Mouse (Mus musculus) thymus, postnatal 0 days (tissue): Measurements from ENCODE around the gene Rab39. TPM values are rescaled to one million over a fixed set of nuclear protein-coding genes. Genes with fewer than 3 reads are reported as not detected.
A peak's percentile ranks its signal among the peaks of the same experiment; 100 is the strongest.

ENCODE experiments used
- DNase-seq: peaks from one replicate; pipeline ENCODE4 v3.0.0-alpha.2; 2015; ENCODE audit warnings: low spot score
- polyA plus RNA-seq: library from polyadenylated mRNA; unstranded; fragments of >200 nt; fragmentation: Nextera tagmentation; extraction: Ambion mirVana; gene quantifications from 2 replicates; pipeline ENCODE4 v1.2.1, GENCODE M21; 2015

Gene Rab39
- 0.39 and 0.42 TPM in 2 replicates for polyA plus RNA-seq

DNA sequence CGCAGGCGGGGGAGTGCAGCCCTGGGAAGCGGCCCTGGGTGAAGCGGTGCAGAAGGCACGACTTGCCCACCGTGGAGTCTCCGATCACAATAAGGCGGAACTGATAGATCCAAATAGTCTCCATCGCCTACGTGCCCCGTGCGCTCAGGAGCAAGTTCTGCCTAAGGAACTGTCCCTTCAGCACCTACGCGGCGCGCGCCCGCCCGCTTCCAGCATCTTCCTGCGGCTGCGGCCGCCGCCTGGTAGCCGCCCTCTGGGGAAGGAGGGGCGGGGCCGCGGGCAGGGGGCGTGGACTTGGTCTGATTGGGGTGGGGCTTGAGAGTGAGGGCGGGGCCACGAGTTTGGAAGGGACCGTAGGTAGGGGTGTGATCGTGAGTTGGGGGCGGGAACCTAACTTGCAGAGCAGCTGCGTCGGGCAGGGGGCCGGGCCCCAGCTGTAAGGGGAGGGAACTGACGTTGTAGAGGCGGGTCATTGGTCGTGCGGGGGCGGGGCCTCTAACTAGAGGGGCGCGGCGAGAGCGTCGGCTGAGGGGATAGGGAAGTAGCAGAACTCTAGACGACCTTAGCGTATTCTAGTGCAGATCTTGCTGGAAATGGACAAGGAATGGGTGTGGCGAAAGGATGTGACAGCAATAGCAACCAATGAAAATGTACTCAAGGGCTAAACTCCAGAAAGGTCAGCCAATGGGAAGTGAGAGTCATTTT lies at the start of gene Rab39:
Gene Rab39, minus strand, starts transcription at position 241 of the 705 bp plus-strand sequence.
- DNase-seq: peak; percentile 81

DNA sequence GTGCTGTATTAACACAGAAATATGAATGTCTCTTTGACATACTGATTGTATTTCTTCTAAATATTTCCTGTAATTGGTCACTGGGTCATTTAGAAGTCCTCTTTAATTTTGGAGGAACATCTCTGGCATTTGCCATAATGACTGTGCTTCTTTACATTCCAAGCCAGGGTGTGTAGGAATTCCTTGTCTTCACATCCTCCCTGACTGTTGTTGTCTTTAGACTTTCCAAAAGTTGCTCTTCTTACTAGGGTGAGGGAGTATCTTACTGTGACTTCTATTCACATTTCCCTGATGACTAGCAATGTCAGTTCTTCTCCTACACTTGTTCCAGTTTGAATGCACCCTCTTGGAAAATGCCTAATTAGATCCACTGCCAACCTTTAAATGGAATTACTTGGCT lies 48.8 kb upstream of the Rab39 start:
- DNase-seq: no peak

DNA sequence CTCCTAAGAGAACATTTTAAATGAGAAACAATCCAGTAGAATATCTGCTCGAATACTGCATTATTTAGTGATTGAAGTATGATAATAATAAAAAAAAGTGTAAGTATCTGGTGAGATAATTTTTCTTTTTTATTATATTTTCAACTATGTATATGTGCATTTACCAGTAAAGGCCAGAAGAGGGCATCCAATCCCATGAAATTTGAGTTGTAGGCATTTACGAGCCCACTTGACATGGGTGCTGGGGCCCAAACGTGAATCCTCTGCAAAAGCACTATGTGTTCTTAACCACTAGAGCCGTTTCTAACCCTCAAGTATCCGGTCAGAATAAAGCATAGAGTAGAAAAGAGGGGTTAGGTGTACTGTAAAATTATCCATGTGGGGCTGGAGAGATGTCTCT lies 44.9 kb upstream of the Rab39 start:
- DNase-seq: peak; percentile 19

DNA sequence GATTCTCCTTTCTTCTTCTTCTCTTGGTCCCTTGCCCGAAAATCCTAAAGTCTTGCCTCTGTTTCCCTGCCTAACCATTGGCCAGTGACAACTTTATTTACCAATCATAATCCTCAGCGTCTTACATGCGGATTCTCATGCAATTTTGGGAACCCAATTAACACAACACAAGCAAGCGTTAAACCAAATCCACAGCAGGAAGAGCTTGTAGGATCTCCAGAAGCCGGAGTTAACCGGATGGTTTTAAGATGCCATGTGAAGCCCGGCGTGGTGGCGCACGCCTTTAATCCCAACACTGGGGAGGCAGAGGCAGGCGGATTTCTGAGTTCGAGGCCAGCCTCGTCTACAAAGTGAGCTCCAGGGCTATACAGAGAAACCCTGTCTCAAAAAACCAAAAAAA lies 44.4 kb upstream of the Rab39 start:
- DNase-seq: no peak

DNA sequence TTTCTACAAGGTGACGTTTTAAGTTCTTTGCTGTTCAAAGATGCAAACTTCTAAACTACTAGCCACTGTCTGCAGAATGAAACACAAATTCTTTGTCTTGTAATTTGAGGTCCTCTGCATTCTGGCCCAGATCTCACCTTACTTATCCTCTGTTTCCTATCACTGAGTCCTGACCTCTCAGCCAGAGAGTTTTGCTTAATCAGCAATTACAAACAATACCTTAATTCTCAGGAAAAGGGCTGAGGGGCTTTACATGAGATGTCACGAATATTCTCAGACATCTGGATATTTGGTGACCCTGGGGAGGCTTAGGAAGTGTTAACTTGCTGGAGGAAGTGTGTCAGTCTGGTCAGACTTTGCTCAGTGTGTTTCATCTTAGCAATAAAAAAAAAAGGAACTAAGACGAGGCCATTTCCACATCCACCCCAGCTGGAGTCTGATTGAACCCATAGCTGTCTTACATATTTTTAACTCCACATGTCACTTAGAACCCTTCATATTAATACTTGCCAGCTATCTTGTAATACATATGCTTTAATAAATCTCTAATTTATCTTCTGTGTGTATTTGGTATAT lies 34.9 kb upstream of the Rab39 start:
- DNase-seq: no peak

GRCm38 (mm10) chr9:53705491-53705991 lies 491 bp downstream of the Rab39 start:
- DNase-seq: no peak

GRCm38 (mm10) chr9:53702991-53703390 lies 3.0 kb downstream of the Rab39 start:
- no peak for DNase-seq

- DNase-seq: no peak
Measured at GRCm38 (mm10) chr9:53700496-53700895, 5.5 kb downstream of the Rab39 start.

DNA sequence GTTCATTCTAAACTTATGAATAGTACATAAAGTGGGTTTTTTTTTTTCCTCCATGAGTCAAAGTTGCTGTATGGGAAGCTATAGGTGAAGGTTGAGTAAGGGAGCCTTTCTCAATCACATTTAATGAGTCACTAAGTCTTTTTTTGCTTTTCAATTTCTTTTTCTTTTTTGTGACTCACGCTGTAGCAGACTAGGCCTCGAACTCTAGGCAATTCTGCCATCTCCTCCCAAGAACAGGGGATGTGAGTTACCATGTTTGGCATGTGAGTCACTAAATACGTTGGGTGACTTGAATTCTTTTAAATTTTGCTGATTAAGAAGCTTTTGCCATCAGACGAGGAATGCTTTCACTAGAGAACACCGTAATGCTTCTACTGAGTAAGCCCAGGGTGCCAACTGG lies 10.2 kb downstream of the Rab39 start:
- no peak for DNase-seq

GRCm38 (mm10) chr9:53693718-53694117 lies 12.3 kb downstream of the Rab39 start:
- no peak for DNase-seq

DNA sequence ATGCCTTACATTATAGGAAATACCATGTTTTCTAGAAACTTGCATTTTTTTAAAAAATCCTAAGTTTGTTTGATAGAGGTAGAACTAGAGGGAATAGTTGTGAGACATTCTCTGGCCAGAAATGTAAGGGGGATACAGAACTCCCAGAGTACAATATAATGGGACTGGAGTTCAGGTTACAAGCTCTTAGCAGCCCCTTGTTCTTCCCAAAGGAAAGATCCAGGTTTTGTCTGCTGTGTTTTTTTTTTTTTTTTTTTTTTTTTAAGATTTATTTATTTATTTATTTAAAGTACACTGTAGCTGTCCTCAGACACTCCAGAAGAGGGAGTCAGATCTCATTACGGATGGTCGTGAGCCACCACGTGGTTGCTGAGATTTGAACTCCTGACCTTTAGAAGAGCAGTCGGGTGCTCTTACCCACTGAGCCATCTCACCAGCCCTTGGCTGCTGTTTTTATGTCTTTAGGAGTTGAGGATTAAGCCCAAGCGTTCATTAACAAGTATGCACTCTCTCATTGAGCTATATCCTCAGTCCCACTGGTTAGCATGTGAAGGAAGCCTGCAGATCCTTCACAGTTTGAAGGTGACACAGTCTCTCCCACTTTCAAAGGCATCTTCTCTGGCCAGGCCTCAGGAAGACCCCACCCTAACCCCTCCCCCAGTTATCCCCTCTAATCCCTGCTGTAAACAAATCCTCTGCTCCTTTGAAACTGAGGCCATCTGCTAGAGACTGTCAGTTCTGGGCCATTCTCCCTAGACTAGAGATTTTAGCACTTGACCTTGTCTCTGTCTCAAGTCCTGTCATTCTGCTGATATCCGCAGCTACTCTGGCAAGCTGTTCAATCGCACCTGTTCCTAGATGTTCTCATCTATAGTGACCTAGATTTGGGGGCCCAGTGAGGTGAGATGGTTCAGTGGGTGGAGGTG lies 14.0 kb downstream of the Rab39 start:
- no peak for DNase-seq

- no peak for DNase-seq
Measured at GRCm38 (mm10) chr9:53680851-53681250, 25.2 kb downstream of the Rab39 start.

- no peak for DNase-seq
Measured at GRCm38 (mm10) chr9:53676921-53677320, 29.1 kb downstream of the Rab39 start.

- DNase-seq: peak; percentile 82
Measured at GRCm38 (mm10) chr9:53673571-53673970, 32.5 kb downstream of the Rab39 start.

GRCm38 (mm10) chr9:53669680-53670219 lies 36.3 kb downstream of the Rab39 start, which contains the start of gene Cul5:
TSS of gene Cul5 (minus strand) at chr9:53670014.
- peak; percentile 62 for DNase-seq

DNA sequence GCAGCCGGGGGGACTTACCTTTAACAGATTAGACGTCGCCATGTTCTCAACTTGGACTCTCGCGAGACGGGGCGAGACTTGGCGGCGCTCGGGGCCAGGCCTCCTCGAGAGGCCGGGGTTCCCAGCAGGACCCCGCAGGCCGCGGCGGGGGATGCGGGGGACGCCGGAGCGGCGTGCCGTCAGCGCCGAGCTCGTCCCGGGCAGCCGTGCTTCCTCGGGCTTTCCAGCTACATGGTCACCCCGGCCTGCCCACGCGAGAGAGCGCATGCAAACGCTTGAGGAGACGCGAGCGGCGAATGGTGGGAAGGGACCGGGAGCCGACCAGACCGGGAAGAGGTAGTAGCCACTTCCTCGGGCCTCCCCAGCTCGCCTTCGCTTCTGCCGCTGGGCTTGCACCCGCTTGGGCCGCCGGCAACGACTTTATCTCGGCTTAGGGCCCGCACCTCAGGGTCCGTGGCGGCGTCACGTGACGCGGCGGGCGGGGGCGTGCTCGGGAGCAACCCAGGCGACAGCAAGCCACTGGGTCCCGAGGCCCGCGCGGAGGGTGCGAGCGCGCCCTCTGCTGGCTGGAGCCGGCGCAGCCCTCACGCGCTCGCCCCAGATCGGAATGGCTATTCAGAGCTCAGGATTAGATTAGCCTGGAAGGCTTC lies 38.9 kb downstream of the Rab39 start:
- DNase-seq: peak; percentile 94

DNA sequence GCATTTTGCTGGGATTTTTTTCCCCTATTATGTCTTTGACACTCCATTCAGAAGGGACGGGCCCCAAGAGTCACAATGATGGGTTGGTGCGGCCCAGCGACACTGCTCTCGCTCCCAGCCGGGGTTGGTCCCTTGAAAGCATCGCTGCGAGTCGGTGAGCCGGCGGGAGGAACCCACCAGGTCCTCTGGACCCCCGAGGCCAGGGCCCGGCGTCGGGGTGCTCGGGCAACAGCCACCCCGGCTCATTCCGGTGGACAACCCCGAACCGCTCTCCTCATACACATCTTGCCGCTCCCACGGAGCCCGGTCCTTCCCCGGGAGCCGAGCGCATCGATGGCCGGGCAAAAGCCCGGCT lies 39.4 kb downstream of the Rab39 start:
- no peak for DNase-seq

DNA sequence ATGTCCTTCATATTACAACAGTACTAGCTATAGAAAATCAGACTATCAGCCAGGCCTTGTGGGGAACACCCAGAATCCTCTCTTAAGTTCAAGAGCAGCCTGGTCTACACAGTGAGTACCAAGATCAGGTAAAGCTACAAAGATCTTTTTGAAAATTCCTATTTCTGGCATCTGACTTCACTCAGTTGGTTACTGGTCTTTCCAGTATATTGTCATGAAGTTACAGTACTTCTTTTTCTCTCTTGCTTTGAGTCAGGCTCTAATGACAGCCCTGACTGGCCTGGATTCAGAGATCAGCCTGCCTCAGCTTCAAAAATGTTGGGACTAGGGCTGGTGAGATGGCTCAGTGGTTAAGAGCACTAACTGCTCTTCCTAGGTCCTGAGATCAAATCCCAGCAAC lies 40.6 kb downstream of the Rab39 start:
- DNase-seq: no peak

- DNase-seq: no peak
Measured at GRCm38 (mm10) chr9:53664819-53665218, 41.2 kb downstream of the Rab39 start.

DNA sequence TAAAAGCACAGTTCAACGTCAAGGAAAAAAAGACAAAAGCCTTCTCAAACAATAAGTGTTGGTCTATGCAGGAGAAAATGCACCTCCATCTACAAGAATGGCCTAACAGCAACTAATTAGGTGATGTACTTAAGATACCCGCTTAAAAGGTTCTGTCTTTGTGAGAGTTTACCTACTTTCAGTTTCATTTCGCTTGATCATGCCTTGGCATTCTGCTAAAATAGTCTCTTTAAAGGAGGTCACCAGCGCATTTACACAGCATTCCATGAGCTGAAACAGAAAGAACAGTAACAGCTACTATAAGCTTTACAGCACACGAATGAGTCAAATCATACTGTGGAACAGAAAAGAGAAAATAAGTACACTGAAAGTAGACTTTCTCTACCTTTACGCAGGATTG lies 71.2 kb downstream of the Rab39 start:
- DNase-seq: no peak
